Mouse (Mus musculus) erythroblast, adult 5-6 weeks (primary cell): ENCODE data around the gene Krt86. TPM values are rescaled to one million over a fixed set of nuclear protein-coding genes. Genes with fewer than 3 reads are reported as not detected.
"Not testable (repeated sequence)": the region's sequence is repeated elsewhere in the genome, so short reads cannot be mapped to it uniquely, and the experiment has no call there.

ENCODE experiments used
- ATAC-seq: replicated peaks from 2 replicates; pipeline ENCODE4 v1.8.0; 2016; ENCODE audit warnings: moderate number of reproducible peaks, mild to moderate bottlenecking, moderate TSS enrichment, inconsistent platforms; ENCODE audit not compliant: poor library complexity, low FRiP score, severe bottlenecking
- total RNA-seq, 2 experiments: library from RNA; stranded (forward) in 1 of 2; stranded (reverse) in 1 of 2; fragments of 150-400 nt in 1 of 2; fragments of 200-764, 138-1000 nt in 1 of 2; gene quantifications; 2 replicates each; pipeline versions ENCODE4 v1.2.3 to v1.2.4; 2015 to 2017; ENCODE audit warnings: low replicate concordance in 2 of 2

Krt86 gene
- total RNA-seq, 2 experiments from 2014 or later, result not detected

- ATAC-seq, result no peak
These were observed 12.8 kb downstream of the Krt86 start for GRCm38 (mm10) chr15:101485911-101486635.

- ATAC-seq, result no peak
These were observed 18.2 kb downstream of the Krt86 start, which contains the start of gene Krt83 for GRCm38 (mm10) chr15:101491431-101491830. TSS of gene Krt83 (minus strand) at chr15:101491512.

GRCm38 (mm10) chr15:101492718-101493117, 19.4 kb downstream of the Krt86 start:
- ATAC-seq, result no peak

- ATAC-seq, result no peak
These were observed 20.4 kb downstream of the Krt86 start for GRCm38 (mm10) chr15:101493713-101494112.

- ATAC-seq, result no peak
These were observed 20.9 kb downstream of the Krt86 start for GRCm38 (mm10) chr15:101494203-101494602.

GRCm38 (mm10) chr15:101495266-101495665, 22.0 kb downstream of the Krt86 start:
- ATAC-seq, result no peak

GRCm38 (mm10) chr15:101497181-101497580, 23.9 kb downstream of the Krt86 start:
- ATAC-seq, result no peak

GRCm38 (mm10) chr15:101506896-101507758, 33.8 kb downstream of the Krt86 start:
- no peak for ATAC-seq

GRCm38 (mm10) chr15:101508247-101508646, 35.0 kb downstream of the Krt86 start:
- no peak for ATAC-seq

- not testable (repeated sequence) for ATAC-seq
These were observed 43.9 kb downstream of the Krt86 start, which contains the start of gene Gm49425 for GRCm38 (mm10) chr15:101517161-101517560. TSS of gene Gm49425 (minus strand) at chr15:101517261.

- no peak for ATAC-seq
These were observed 46.5 kb downstream of the Krt86 start for GRCm38 (mm10) chr15:101519792-101520191.

- ATAC-seq, result no peak
These were observed 49.4 kb downstream of the Krt86 start for GRCm38 (mm10) chr15:101522556-101523232.

Other genes with a start within 250 kb of the Krt86 start
- gene Grasp, start 249.3 kb upstream of the Krt86 start, total RNA-seq (2015; ENCODE audit: low replicate concordance), result not detected in 2 replicates
- 0.84 TPM in 1 of 2 replicates, not detected in the other for gene Grasp, start 249.3 kb upstream of the Krt86 start, total RNA-seq (2017; ENCODE audit: low replicate concordance)
- gene Nr4a1, start 219.2 kb upstream of the Krt86 start, total RNA-seq (2015; ENCODE audit: low replicate concordance), result 3.3 and 11.3 TPM in 2 replicates
- gene Nr4a1, start 219.2 kb upstream of the Krt86 start, total RNA-seq (2017; ENCODE audit: low replicate concordance), result 6.0 and 15.7 TPM in 2 replicates
- 7.9 and 14.2 TPM in 2 replicates for gene Atg101, start 189.2 kb upstream of the Krt86 start, total RNA-seq (2015; ENCODE audit: low replicate concordance)
- 13.0 and 14.1 TPM in 2 replicates for gene Atg101, start 189.2 kb upstream of the Krt86 start, total RNA-seq (2017; ENCODE audit: low replicate concordance)
- not detected in 2 replicates for gene 6030408B16Rik, start 180.3 kb upstream of the Krt86 start, total RNA-seq (2015; ENCODE audit: low replicate concordance)
- gene 6030408B16Rik, start 180.3 kb upstream of the Krt86 start, total RNA-seq (2017; ENCODE audit: low replicate concordance), result not detected in 2 replicates
- gene Krt80, start 103.3 kb upstream of the Krt86 start, total RNA-seq (2015; ENCODE audit: low replicate concordance), result 9.4 and 9.6 TPM in 2 replicates
- 2.4 TPM in 2 replicates for gene Krt80, start 103.3 kb upstream of the Krt86 start, total RNA-seq (2017; ENCODE audit: low replicate concordance)
- not detected in 2 replicates for gene Krt7, start 62.4 kb upstream of the Krt86 start, total RNA-seq (2015; ENCODE audit: low replicate concordance)
- 1.2 and 5.6 TPM in 2 replicates for gene Krt7, start 62.4 kb upstream of the Krt86 start, total RNA-seq (2017; ENCODE audit: low replicate concordance)
- not detected in 2 replicates for gene Krt87, start 34.7 kb upstream of the Krt86 start, total RNA-seq (2015; ENCODE audit: low replicate concordance)
- gene Krt87, start 34.7 kb upstream of the Krt86 start, total RNA-seq (2017; ENCODE audit: low replicate concordance), result not detected in 2 replicates
- gene Krt88, start 25.7 kb upstream of the Krt86 start, total RNA-seq (2015; ENCODE audit: low replicate concordance), result not detected in 2 replicates
- gene Krt88, start 25.7 kb upstream of the Krt86 start, total RNA-seq (2017; ENCODE audit: low replicate concordance), result not detected in 2 replicates
- not detected in 2 replicates for gene Krt81, start 9.7 kb upstream of the Krt86 start, total RNA-seq (2015; ENCODE audit: low replicate concordance)
- gene Krt81, start 9.7 kb upstream of the Krt86 start, total RNA-seq (2017; ENCODE audit: low replicate concordance), result not detected in 2 replicates
- not detected in 2 replicates for gene Krt83, start 18.0 kb downstream of the Krt86 start, total RNA-seq (2015; ENCODE audit: low replicate concordance)
- gene Krt83, start 18.0 kb downstream of the Krt86 start, total RNA-seq (2017; ENCODE audit: low replicate concordance), result 0.56 TPM in 1 of 2 replicates, not detected in the other
- not detected in 2 replicates for gene Gm49425, start 43.8 kb downstream of the Krt86 start, total RNA-seq (2015; ENCODE audit: low replicate concordance)
- gene Gm49425, start 43.8 kb downstream of the Krt86 start, total RNA-seq (2017; ENCODE audit: low replicate concordance), result not detected in 2 replicates
- gene Krt84, start 59.3 kb downstream of the Krt86 start, total RNA-seq (2015; ENCODE audit: low replicate concordance), result not detected in 2 replicates
- gene Krt84, start 59.3 kb downstream of the Krt86 start, total RNA-seq (2017; ENCODE audit: low replicate concordance), result not detected in 2 replicates
- not detected in 2 replicates for gene Krt82, start 77.2 kb downstream of the Krt86 start, total RNA-seq (2015; ENCODE audit: low replicate concordance)
- not detected in 2 replicates for gene Krt82, start 77.2 kb downstream of the Krt86 start, total RNA-seq (2017; ENCODE audit: low replicate concordance)
- gene Krt90, start 89.5 kb downstream of the Krt86 start, total RNA-seq (2015; ENCODE audit: low replicate concordance), result not detected in 2 replicates
- gene Krt90, start 89.5 kb downstream of the Krt86 start, total RNA-seq (2017; ENCODE audit: low replicate concordance), result not detected in 2 replicates
- gene Krt75, start 100.4 kb downstream of the Krt86 start, total RNA-seq (2015; ENCODE audit: low replicate concordance), result not detected in 2 replicates
- not detected in 2 replicates for gene Krt75, start 100.4 kb downstream of the Krt86 start, total RNA-seq (2017; ENCODE audit: low replicate concordance)
- not detected in 2 replicates for gene Gm5414, start 154.7 kb downstream of the Krt86 start, total RNA-seq (2015; ENCODE audit: low replicate concordance)
- not detected in 2 replicates for gene Gm5414, start 154.7 kb downstream of the Krt86 start, total RNA-seq (2017; ENCODE audit: low replicate concordance)
- not detected in 2 replicates for gene Gm5478, start 173.9 kb downstream of the Krt86 start, total RNA-seq (2015; ENCODE audit: low replicate concordance)
- not detected in 2 replicates for gene Gm5478, start 173.9 kb downstream of the Krt86 start, total RNA-seq (2017; ENCODE audit: low replicate concordance)
- not detected in 2 replicates for gene Krt6b, start 206.8 kb downstream of the Krt86 start, total RNA-seq (2015; ENCODE audit: low replicate concordance)
- not detected in 2 replicates for gene Krt6b, start 206.8 kb downstream of the Krt86 start, total RNA-seq (2017; ENCODE audit: low replicate concordance)
- not detected in 2 replicates for gene Krt6a, start 220.8 kb downstream of the Krt86 start, total RNA-seq (2015; ENCODE audit: low replicate concordance)
- gene Krt6a, start 220.8 kb downstream of the Krt86 start, total RNA-seq (2017; ENCODE audit: low replicate concordance), result not detected in 2 replicates
- gene Krt5, start 239.4 kb downstream of the Krt86 start, total RNA-seq (2015; ENCODE audit: low replicate concordance), result not detected in 2 replicates
- gene Krt5, start 239.4 kb downstream of the Krt86 start, total RNA-seq (2017; ENCODE audit: low replicate concordance), result not detected in 2 replicates